Mouse (Mus musculus) hindbrain, embryonic 12.5 days (tissue): Measurements from ENCODE around the gene Extl2. TPM values are rescaled to one million over a fixed set of nuclear protein-coding genes. Genes with fewer than 3 reads are reported as not detected.

Experiments
- ATAC-seq: fragments of 200-750 bp; cut with Nextera tagmentation; 2 replicates; pipeline ENCODE4 v1.8.0; 2017; ENCODE audit warnings: moderate TSS enrichment; ENCODE audit not compliant: low FRiP score
- H3K27ac ChIP-seq: fragments of 300-500 bp; sonication (generic); 2 replicates; pipeline ENCODE4 v1.5.1; 2016; ENCODE audit warnings: mild to moderate bottlenecking
- H3K27me3 ChIP-seq: fragments of 300-500 bp; sonication (generic); 2 replicates; pipeline ENCODE4 v1.6.1; 2016; ENCODE audit warnings: mild to moderate bottlenecking
- H3K36me3 ChIP-seq: fragments of 300-500 bp; sonication (generic); 2 replicates; pipeline ENCODE4 v1.6.1; 2016; ENCODE audit warnings: mild to moderate bottlenecking
- H3K4me1 ChIP-seq: fragments of 300-500 bp; sonication (generic); 2 replicates; pipeline ENCODE4 v1.6.1; 2016
- H3K4me2 ChIP-seq: fragments of 300-500 bp; sonication (generic); replicated peaks from 2 replicates; pipeline ENCODE4 v1.6.1; 2016; ENCODE audit warnings: mild to moderate bottlenecking
- H3K4me3 ChIP-seq: fragments of 300-500 bp; sonication (generic); 2 replicates; pipeline ENCODE4 v1.5.1; 2016; ENCODE audit warnings: mild to moderate bottlenecking
- H3K9ac ChIP-seq: fragments of 300-500 bp; sonication (generic); 2 replicates; pipeline ENCODE4 v1.6.1; 2016; ENCODE audit warnings: mild to moderate bottlenecking, moderate library complexity
- H3K9me3 ChIP-seq: fragments of 300-500 bp; sonication (generic); replicated peaks from 2 replicates; pipeline ENCODE4 v1.6.1; 2016; ENCODE audit warnings: mild to moderate bottlenecking
- WGBS: fragments of 180-500 bp; shearing (Covaris S2); methylation state at CpG from one replicate; pipeline ENCODE4 v1.1.7; 2016; 5-methylcytosine and 5-hydroxymethylcytosine counted together
- polyA plus RNA-seq: library from polyadenylated mRNA; unstranded; fragments of >200 nt; fragmentation: Nextera tagmentation; extraction: Ambion mirVana; gene quantifications from 2 replicates; pipeline ENCODE4 v1.2.1, GENCODE M21; 2016

Extl2 gene
- polyA plus RNA-seq: 27.5 and 30.9 TPM in 2 replicates

GRCm38 (mm10) chr3:116006978-116007940 is at the start of gene Extl2, which contains the start of gene Slc30a7:
Gene Extl2 (plus strand): TSS chr3:116007462.
Gene Slc30a7 (minus strand): TSS chr3:116007406.
- Histone ChIP-seq H3K27me3 (no peaks in the 10 kb centered on the region), H3K9ac (peak within 1 kb of the TSS; percentile 88), H3K9me3 (no peaks in the 10 kb centered on the region), H3K27ac (peak within 1 kb of the TSS; percentile 92), H3K4me2 (peak within 1 kb of the TSS; percentile 96), H3K4me3 (peak within 1 kb of the TSS; percentile 85), H3K4me1 (peaks cover 25% of the 10 kb centered on the region), H3K36me3 (peaks cover 12% of the 10 kb centered on the region)
- ATAC-seq: peak; percentile 94
- WGBS: under 1% methylated on average over 62 of the region's 67 CpGs

GRCm38 (mm10) chr3:115961311-115962027 is 45.8 kb upstream of the Extl2 start:
- Histone ChIP-seq H3K9me3 (no peaks in the 10 kb centered on the region), H3K27me3 (no peaks in the 10 kb centered on the region), H3K27ac (no peak overlapping the region), H3K4me1 (no peaks in the 10 kb centered on the region), H3K4me3 (no peak overlapping the region), H3K36me3 (peaks cover 25% of the 10 kb centered on the region), H3K9ac (no peak overlapping the region), H3K4me2 (no peak overlapping the region)
- WGBS: 74% methylated on average over 11 of the region's 11 CpGs
- no peak for ATAC-seq

- WGBS: 48% methylated on average over 4 of the region's 4 CpGs
- Histone ChIP-seq H3K4me3 (no peak overlapping the region), H3K27me3 (no peaks in the 10 kb centered on the region), H3K9me3 (no peaks in the 10 kb centered on the region), H3K4me2 (no peak overlapping the region), H3K9ac (no peak overlapping the region), H3K4me1 (no peaks in the 10 kb centered on the region), H3K27ac (no peak overlapping the region), H3K36me3 (peaks cover 24% of the 10 kb centered on the region)
- ATAC-seq: no peak
Measured at GRCm38 (mm10) chr3:115962028-115962415, 45.2 kb upstream of the Extl2 start.

GRCm38 (mm10) chr3:115963597-115963996 is 43.7 kb upstream of the Extl2 start:
- WGBS: 100% methylated on average over 1 of the region's 1 CpGs
- Histone ChIP-seq H3K27me3 (no peaks in the 10 kb centered on the region), H3K9ac (no peak overlapping the region), H3K4me3 (no peak overlapping the region), H3K9me3 (no peaks in the 10 kb centered on the region), H3K4me2 (no peak overlapping the region), H3K36me3 (peaks cover 18% of the 10 kb centered on the region), H3K27ac (no peak overlapping the region), H3K4me1 (no peaks in the 10 kb centered on the region)
- ATAC-seq: no peak

- Histone ChIP-seq H3K9ac (no peak overlapping the region), H3K36me3 (peaks cover 13% of the 10 kb centered on the region), H3K4me3 (no peak overlapping the region), H3K27me3 (no peaks in the 10 kb centered on the region), H3K9me3 (no peaks in the 10 kb centered on the region), H3K4me1 (no peaks in the 10 kb centered on the region), H3K27ac (no peak overlapping the region), H3K4me2 (no peak overlapping the region)
- 63% methylated on average over 5 of the region's 5 CpGs for WGBS
- ATAC-seq: no peak
Measured at GRCm38 (mm10) chr3:115964071-115964470, 43.2 kb upstream of the Extl2 start.

- Histone ChIP-seq H3K27ac (no peak overlapping the region), H3K9me3 (no peaks in the 10 kb centered on the region), H3K4me3 (no peak overlapping the region), H3K27me3 (no peaks in the 10 kb centered on the region), H3K4me2 (no peak overlapping the region), H3K9ac (no peak overlapping the region), H3K4me1 (0 out of 2 replicates have a peak, but pooled peaks cover 2% of the 10 kb centered on the region), H3K36me3 (peaks cover 33% of the 10 kb centered on the region)
- WGBS: 88% methylated on average over 10 of the region's 10 CpGs
- peak; percentile 73 for ATAC-seq
Measured at GRCm38 (mm10) chr3:115968745-115969530, 38.3 kb upstream of the Extl2 start.

- H3K9ac ChIP-seq: no peak overlapping the region
- peaks cover 44% of the 10 kb centered on the region for H3K36me3 ChIP-seq
- 96% methylated on average over 20 of the region's 20 CpGs for WGBS
- no peak overlapping the region for H3K4me2 ChIP-seq
- no peak for ATAC-seq
- H3K4me3 ChIP-seq: no peak overlapping the region
- no peaks in the 10 kb centered on the region for H3K9me3 ChIP-seq
- H3K27ac ChIP-seq: no peak overlapping the region
- 0 out of 2 replicates have a peak, but pooled peaks cover 2% of the 10 kb centered on the region for H3K4me1 ChIP-seq
- no peaks in the 10 kb centered on the region for H3K27me3 ChIP-seq
Measured at GRCm38 (mm10) chr3:115971045-115971785, 36.0 kb upstream of the Extl2 start.

- ATAC-seq: no peak
- H3K4me2 ChIP-seq: no peak overlapping the region
- peaks cover 47% of the 10 kb centered on the region for H3K36me3 ChIP-seq
- H3K27me3 ChIP-seq: no peaks in the 10 kb centered on the region
- H3K4me3 ChIP-seq: no peak overlapping the region
- H3K27ac ChIP-seq: no peak overlapping the region
- no peaks in the 10 kb centered on the region for H3K9me3 ChIP-seq
- H3K9ac ChIP-seq: no peak overlapping the region
- H3K4me1 ChIP-seq: 0 out of 2 replicates have a peak, but pooled peaks cover 2% of the 10 kb centered on the region
- WGBS: 95% methylated on average over 14 of the region's 14 CpGs
Measured at GRCm38 (mm10) chr3:115971891-115972646, 35.2 kb upstream of the Extl2 start.

- Histone ChIP-seq H3K27me3 (no peaks in the 10 kb centered on the region), H3K9ac (no peak overlapping the region), H3K4me2 (no peak overlapping the region), H3K36me3 (peaks cover 50% of the 10 kb centered on the region), H3K4me1 (0 out of 2 replicates have a peak, but pooled peaks cover under 1% of the 10 kb centered on the region), H3K9me3 (no peaks in the 10 kb centered on the region), H3K27ac (no peak overlapping the region), H3K4me3 (no peak overlapping the region)
- ATAC-seq: no peak
- WGBS: 89% methylated on average over 6 of the region's 6 CpGs
Measured at GRCm38 (mm10) chr3:115974228-115974627, 33.0 kb upstream of the Extl2 start.

GRCm38 (mm10) chr3:115974995-115975394 is 32.3 kb upstream of the Extl2 start:
- Histone ChIP-seq H3K4me1 (no peaks in the 10 kb centered on the region), H3K36me3 (peaks cover 51% of the 10 kb centered on the region), H3K9ac (no peak overlapping the region), H3K27me3 (no peaks in the 10 kb centered on the region), H3K4me2 (no peak overlapping the region), H3K9me3 (no peaks in the 10 kb centered on the region), H3K27ac (no peak overlapping the region), H3K4me3 (no peak overlapping the region)
- ATAC-seq: no peak
- 92% methylated on average over 10 of the region's 10 CpGs for WGBS

GRCm38 (mm10) chr3:115979000-115979399 is 28.3 kb upstream of the Extl2 start:
- 47% methylated on average over 1 of the region's 1 CpGs for WGBS
- no peak for ATAC-seq
- Histone ChIP-seq H3K9ac (no peak overlapping the region), H3K4me2 (no peak overlapping the region), H3K36me3 (peaks cover 52% of the 10 kb centered on the region), H3K4me1 (no peaks in the 10 kb centered on the region), H3K27ac (no peak overlapping the region), H3K27me3 (no peaks in the 10 kb centered on the region), H3K9me3 (no peaks in the 10 kb centered on the region), H3K4me3 (no peak overlapping the region)
